Mouse (Mus musculus) left cerebral cortex, postnatal 4 days (tissue): ENCODE results near the gene Cog4. TPM values are rescaled to one million over a fixed set of nuclear protein-coding genes. Genes with fewer than 3 reads are reported as not detected.
"Not testable (repeated sequence)": the region's sequence is repeated elsewhere in the genome, so short reads cannot be mapped to it uniquely, and the experiment has no call there.

ENCODE experiments used
- DNase-seq: peaks from one replicate; pipeline ENCODE4 v3.0.0-alpha.2; 2022
- intact Hi-C: fragments of 180-260 bp; cut with DNase I; formaldehyde crosslinking; loops from one replicate; pipeline ENCODE4 v1.15.1; 2025
- total RNA-seq, 2 experiments: library from RNA; stranded (reverse); gene quantifications; 2 replicates each; pipeline ENCODE4 v1.2.3; 2021

The Cog4 gene
- total RNA-seq, 2 experiments from 2014 or later = 46.8 to 47.7 TPM

DNA sequence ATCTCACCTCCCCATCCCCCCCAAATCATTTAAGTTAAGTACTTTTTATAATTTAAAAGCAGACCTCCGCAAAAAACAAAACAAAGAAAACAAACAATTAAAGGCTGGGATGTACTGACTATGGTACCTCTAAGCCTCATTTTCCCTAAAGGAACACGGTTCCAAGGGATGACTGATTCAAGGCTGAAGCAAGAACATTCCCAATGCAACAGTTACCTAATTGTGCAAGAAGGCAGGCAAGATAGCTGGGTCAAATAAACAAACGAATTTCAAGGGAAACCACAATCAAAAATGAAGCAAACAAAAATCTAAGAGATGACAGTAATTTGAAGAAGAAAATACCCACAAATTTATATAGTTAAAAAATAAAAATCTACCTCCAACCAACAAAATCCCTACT lies 24.4 kb upstream of the Cog4 start:
- DNase-seq = no peak
- intact Hi-C loops = no loop called here

DNA sequence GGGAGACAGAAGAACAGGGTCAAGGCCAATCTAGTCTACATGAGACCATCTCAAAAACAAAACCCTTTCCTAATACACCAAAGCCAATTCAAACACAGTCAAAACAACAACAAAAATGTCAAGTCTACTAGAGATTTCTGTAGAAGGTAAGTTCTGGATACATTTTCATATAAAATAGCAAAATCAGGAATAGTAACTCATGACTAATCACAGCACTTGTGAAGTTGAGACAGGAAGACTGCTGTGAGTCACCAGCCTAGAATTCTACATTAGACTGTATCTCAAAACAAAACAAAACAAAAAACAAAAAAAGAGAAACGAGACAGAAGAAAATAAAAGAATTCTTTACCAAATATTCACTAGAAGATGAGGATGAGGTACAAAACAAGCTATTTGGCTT lies 21.5 kb upstream of the Cog4 start:
- DNase-seq = no peak
- intact Hi-C loops = no loop called here

DNA sequence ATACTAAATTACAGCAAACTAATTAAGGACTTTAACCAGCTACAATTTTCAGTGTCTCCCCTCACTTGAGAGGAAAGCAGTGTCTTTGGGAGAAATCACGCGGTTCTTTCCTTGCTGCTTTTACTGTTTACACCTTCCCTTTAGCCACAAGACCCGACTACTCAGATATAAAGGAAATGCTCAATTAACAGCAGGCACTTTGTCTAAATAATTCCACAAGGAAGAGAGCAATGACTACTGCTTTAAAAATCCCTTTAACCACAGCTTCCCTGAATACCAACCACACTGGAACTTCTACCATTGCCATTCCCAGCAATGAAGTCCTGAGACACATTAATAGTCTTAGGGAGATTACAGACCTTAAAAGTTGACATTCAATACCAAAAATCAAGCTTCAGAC lies 17.9 kb upstream of the Cog4 start:
- DNase-seq = no peak
- intact Hi-C loops = no loop called here

DNA sequence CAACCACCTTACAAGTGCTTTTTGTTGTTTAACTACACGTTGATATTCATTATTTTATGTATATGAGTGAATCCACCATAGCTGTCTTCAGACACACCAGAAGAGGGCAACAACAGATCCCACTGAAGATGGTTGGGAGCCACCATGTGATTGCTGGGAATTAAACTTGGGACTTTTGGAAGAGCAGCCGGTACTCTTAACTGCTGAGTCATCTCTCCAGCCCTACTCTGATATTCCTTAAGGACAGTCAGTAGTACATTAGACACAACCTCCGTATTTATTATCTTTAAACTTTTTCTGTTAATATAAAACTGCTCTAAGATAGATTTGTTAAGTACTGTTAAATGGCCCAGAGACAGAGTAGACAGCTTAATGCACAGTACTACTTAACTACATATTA lies 14.4 kb upstream of the Cog4 start:
- intact Hi-C loops = no loop called here

DNA sequence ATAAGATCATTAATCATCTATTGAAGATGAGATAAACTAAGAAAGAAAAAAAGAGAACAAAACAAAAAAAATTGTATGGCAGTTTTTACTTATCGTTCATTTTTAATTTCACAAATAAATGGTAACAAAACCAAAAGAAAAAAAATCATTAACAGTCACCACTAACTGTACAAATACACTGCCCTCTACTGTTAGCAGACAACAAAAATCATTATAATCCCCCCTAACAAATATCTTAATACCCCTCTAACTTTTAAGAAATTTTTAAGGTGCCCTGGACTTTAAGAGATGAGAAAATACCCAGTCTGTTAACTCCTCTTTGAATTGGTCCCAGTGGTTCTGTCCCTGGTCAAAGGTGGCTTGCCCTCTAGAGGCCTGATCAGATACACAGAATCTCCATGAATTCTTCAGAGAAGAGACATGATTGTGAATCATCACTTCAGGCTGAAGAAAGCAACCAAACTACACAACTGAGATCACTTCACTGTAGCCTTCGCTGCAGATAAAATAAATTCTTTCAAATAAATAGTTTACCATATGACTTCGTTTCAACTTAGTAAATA lies 4.3 kb upstream of the Cog4 start:
- intact Hi-C loops = no loop called here
- DNase-seq = no peak

More for the DNA sequence above, 14.4 kb upstream of the Cog4 start:
- no peak for DNase-seq

DNA sequence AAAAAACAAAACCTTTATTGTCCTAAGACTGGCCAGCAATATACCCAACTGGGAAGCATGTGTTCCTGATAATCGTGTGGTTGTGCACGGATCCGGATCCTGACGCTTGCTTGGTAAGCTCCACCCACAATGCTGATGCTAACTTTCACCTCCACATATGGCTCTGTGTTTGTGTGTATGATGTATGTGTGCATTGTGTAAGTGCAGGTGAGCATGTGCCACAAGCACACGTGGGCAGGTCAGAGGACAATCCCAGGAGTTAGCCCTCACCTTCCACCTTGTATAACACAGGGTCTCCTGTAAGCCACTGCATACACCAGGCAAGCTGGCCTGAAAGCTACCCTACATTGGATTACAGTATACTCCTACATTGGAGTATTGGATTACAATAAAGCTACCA lies 3.2 kb upstream of the Cog4 start:
- intact Hi-C loops = no loop called here
- no peak for DNase-seq

DNA sequence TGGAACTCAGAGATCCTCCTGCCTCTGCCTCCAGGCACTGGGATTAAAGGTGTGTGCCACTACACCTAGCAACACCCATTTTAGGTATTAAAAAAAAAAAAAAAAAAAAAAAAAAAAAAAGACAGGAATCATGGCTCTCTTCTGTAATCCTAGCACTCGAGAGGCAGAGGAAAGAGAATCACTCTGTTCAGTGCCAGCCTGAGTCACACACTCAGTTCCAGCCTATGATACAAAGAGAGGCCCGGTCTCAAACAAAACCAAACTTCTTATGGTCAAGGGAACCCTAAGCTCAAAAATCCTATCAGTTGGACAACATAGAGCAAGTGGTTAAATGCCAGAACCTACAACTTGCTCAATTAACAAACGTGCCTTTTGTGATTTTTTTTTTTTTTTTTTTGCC lies 1.5 kb upstream of the Cog4 start:
- intact Hi-C loops = no loop called here
- no peak for DNase-seq

DNA sequence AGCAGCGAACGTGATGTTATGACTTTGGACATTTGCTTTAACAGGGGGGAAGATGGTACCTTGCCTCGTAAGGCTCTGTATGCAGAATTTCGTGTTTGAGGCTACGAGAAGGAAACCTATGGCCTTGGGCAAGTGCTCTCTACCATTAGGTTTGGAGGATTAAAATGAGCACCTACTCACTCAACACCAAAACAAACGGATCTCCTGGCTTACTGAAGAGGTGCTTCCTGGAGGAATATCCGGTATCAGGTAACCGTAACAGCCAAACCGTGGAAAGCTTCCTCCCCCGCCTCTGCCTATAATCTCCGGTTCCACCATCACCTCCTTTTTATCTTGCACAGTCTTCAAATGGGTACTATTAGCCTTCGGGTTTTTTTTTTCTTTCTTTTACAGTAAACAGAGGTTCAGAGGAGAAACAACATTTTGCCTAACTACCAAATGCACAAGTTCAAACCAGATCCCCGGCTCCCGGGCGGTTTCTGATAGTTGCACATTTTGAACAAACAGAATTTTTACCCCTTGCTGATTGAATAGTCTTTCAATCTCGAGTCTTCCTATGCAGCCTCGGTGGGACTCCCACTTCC lies 487 bp upstream of the Cog4 start:
- DNase-seq = no peak
- intact Hi-C loops = no loop called here

DNA sequence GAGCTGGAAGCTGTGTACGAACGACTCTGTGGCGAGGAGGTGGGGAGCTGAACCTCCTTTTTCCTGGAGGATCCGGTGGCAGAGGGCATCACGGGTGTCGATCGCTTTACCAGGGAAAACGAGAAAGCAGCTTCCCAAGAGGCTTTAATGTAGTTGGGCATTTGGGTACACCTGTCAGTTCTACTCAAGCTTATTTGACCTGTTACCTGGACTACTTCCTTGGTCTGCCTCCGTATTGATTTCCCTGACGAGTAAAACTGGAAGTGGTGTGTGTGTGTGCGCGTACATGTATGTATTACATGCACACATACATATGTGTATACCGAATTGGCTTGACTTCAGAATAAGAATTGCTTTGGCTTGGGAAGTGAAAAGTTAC lies 760 bp downstream of the Cog4 start:
- DNase-seq = no peak
- intact Hi-C loops = no loop called here

DNA sequence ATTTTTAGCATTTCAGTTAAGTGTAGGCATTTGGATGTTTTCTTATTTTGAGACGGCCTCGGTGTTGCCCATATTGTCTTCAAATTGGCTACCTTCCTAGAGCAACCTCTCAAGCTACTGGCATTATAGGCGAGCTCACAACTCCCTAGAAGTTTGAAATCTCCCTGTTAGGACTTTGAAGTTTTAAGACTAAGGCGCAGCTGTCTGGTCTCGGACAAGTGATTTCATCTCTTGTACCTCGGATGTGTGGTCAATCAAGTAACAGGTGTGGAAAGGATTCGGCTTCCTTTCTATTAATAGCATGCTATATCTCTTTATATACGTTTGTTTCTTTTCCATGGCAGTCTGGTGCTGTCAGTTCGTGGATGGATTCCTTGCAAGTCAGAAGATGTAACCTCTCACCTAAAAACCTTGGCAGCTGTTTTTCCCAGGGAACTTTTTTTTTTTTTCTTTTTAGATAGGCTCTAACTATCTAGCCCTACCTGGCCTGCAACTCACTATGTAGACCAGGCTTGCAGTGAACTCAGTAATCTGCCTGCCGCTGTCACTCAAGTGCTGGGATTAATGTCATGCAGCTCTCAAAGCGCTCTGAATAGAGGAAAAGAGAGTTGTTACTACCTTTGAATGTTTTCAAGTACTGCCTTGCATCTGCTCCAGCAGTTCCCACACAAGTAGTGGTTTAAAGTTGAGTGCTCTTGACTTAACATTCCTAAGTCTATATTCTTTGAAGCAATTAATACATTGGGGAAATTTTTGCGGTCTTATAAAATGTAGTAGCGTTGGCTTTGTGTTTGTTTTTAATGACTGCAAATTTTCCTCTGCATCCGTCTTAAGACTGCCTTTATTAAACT lies 1.5 kb downstream of the Cog4 start:
- intact Hi-C loops = no loop called here

DNA sequence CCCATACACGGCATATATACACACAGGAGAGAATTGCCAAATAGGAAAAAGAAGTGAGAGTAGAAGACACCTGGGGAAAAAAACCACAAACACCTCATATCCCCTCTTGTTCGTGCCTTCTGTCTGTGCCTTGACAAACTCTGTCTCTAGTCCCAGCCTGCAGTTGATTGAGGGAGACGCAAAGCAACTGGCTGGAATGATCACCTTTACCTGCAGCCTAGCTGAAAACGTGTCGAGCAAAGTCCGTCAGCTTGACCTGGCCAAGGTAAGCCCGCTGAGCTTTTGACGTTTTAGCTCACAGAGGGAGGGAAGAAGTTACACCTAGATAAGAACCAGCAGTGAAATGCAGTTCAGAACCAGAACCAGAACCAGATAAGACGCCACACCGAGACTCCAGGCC lies 4.8 kb downstream of the Cog4 start:
- no peak for DNase-seq
- intact Hi-C loops = loop anchor here (10.0 kb wide), 1 partner anchor 134 kb away; no protein-coding TSS in a partner anchor

More for the DNA sequence above, 1.5 kb downstream of the Cog4 start:
- no peak for DNase-seq

DNA sequence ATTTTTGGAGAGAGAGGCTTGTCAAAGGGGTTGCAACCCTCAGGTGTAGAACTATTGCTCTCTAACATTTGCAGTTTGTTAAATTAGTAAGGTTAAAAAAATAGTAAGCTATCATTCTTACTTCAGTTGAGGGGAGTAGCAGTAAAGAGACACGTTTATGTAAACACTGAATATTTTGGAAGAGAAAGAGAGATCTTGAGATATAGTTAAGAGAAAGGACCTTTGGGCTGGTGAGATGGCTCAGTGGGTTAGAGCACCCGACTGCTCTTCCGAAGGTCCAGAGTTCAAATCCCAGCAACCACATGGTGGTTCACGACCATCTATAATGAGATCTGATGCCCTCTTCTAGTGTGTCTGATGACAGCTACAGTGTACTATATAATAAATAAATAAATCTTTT lies 9.7 kb downstream of the Cog4 start:
- intact Hi-C loops = loop anchor here (10.0 kb wide), 1 partner anchor 129 kb away; no protein-coding TSS in a partner anchor
- DNase-seq = not testable (repeated sequence)

DNA sequence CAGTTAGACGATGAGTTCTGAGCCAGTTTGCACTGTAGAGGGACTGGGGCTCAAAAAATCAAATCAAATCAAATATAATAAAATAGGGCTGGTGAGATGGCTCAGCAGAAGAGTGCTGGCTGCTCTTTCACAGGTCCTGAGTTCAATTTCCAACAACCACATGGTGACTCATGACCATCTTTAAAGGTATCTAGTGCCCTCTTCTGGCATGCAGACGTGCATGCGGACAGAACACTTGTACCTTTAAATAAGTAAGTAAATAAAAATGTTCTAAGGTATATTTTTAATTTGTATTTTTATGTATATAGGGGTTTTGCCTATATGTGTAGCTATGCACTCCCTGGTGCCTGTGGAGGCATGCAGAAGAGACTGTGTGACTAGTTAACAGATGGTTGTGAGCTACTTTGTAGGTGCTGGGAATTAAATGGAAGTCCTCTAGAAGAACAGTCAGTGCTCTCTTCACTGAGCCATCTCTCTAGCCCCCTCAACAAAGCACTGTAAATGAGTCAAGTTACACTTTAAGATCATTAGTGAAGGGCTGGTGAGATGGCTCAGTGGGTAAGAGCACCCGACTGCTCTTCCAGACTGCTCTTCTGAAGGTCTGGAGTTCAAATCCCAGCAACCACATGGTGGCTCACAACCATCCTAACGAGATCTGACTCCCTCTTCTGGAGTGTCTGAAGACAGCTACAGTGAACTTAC lies 10.5 kb downstream of the Cog4 start:
- DNase-seq = no peak
- intact Hi-C loops = loop anchor here (10.0 kb wide), 1 partner anchor 128 kb away; no protein-coding TSS in a partner anchor

DNA sequence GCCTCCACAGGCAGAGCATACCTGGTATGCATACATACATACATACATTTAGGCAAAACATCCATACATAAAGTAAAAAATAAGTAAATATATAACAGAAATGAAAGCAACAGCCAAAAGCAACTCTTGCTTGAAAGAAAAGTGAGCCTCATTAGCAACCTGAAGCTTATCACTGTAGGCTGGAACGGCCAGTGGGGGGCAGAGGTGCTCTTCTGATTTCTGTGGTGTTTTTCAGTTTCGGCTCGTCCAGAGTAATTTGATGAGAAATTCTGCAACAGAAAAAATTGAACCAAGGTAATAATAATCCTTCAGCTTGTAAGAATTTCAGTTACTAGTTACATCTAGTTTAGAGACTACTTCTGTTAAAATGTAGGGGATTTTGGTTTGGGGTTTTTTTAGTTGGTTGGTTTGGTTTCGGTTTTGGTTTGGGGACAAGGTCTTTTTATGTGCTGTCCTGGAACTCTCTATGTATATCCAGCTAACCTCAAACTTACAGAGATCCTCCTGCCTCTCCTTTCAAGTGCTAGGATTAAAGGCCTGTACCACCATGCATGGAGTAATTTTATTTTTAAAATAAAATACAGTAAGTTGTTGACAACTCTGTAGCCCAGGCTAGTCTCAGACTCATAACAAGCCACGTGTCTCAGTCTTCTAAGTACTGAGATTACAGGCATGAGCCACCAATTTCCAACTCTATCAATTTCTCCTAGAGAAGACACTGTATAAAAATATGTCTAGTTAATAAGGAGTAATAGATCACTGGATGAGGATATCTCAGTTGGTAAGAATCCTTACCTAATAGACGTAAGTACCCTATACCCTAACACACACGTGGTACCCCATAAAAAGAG lies 13.5 kb downstream of the Cog4 start:
- peak; percentile 8 for DNase-seq
- intact Hi-C loops = loop anchor here (5.0 to 10.0 kb wide), 2 partner anchors 43 to 125 kb away; no protein-coding TSS in a partner anchor

DNA sequence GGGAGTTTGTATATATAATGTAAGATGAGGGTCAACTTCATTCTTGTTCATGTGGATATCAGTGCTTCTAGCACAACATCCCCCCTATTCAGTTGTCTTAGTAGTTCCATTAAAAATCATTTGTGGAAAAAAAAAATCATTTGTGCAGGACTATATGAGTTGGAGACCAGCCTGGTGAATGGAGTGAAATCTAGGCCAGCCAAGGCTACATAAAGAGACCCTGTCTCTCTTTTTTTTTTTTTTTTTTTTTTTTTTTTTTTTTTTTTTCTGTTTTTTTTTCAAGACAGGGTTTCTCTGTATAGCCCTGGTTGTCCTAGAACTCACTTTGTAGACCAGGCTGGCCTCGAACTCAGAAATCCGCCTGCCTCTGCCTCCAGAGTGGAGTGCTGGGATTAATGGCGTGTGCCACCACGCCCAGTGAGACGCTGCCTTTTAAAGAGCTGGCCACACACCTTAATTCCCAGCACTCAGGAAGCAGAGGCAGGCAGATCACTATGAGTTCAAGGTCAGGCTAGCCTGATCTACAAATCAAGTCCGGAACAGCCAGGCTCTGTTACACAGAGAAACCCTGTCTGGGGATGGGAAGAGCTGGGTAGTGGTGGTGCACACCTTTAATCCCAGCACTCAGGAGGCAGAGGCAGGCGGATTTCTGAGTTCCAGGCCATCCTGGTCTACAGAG lies 15.1 kb downstream of the Cog4 start:
- not testable (repeated sequence) for DNase-seq
- intact Hi-C loops = loop anchor here (5.0 kb wide), 1 partner anchor 44 kb away; no protein-coding TSS in a partner anchor

DNA sequence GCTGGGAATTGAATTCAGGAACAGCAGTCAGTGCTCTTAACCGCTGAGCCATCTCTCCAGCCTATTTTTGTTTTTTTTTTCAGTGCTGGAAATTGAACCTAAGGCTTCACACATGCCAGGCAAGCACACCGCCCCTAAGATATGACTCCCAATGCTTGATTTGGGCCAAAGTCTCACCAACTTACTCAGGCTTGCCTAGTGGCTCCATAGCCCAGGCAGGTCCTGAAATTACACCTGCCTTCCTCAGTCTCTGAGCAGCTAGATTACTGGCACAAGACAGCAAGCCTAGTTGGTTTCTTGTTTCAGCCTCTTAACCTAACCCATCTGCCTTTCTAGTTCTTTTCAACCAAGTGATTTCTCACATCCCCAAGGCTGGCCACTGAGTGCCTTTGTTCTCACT lies 24.1 kb downstream of the Cog4 start:
- intact Hi-C loops = no loop called here
- DNase-seq = no peak

DNA sequence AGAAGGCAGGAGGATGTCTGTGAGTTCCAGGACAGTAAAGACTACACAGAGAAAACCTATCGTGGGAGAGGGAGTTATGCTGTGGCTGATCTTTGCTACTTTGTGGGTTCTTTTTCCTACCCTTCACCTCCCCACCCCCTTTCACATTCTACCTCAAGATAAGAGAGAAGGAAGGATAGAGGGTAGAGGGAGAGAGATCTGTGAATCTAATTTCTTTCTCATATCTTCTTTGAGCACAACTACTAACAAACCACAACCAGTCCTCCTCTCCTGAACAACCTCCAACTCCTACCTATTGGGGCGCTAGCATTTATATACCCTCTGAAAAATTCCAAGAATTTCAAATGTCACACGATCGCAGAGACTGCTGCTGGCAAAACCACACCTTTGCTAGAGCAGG lies 31.5 kb downstream of the Cog4 start:
- intact Hi-C loops = no loop called here
- DNase-seq = no peak

DNA sequence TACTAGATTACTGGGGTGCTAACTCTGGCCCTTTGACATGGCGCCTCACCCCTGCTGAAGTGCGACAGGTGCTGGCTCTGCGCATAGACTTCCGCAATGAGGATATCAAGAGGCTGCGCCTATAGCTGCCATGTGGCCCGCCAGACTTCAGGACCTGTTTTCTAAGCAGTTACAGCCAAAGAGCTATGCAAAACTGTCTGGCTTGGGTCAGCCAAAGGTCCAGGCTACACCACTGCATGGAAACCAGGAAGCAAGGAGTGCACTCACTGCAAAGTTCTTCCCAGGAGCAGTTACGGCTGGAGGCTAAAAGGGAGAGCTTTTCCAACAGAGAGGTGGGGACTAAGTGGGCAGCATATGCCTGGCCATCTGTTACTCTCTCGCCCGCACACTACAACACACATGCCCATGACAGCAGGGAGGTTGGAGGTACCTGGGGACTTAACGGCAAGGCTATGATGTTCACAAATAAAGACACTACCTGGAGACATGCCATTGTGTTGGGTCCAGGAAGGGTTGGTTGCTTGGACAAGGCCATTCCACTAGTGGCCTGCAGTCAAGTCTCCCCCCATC lies 35.4 kb downstream of the Cog4 start:
- intact Hi-C loops = no loop called here
- DNase-seq = no peak

DNA sequence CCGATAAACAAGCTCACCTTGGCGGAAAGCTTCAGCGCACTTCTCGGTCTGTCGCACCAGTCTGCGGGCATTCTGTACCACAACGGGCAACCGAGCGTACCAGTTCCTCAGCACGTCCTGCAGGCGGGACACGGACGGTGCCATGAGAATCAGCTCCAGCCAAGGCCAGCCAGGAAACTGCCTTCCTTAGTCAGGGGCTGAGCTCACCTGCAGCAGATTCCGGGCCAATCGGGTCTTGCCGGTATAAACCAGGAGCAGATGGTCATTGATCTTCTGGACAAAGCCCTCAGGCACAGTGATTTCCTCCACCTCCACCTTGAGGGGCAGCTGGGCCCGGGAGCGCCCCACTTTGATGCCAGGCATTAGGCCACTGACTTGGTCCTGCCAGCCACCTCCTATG lies 37.4 kb downstream of the Cog4 start:
- no peak for DNase-seq
- intact Hi-C loops = no loop called here
